Mouse (Mus musculus) testis, adult 2 months (tissue): ENCODE results near the gene Catsperz.

ENCODE experiments used
- CTCF ChIP-seq: fragments of 200-500 bp; IDR thresholded peaks from 2 replicates; pipeline ENCODE4 v1.5.1; 2012; ENCODE audit warnings: low read depth, mild to moderate bottlenecking, inconsistent platforms, low read length, moderate library complexity; ENCODE audit not compliant: control insufficient read depth, insufficient read depth, insufficient replicate concordance
- POLR2A ChIP-seq: fragments of 200-500 bp; IDR thresholded peaks from 2 replicates; pipeline ENCODE4 v1.6.1; 2012; ENCODE audit warnings: low read depth, mild to moderate bottlenecking, inconsistent platforms, low read length, moderate library complexity; ENCODE audit not compliant: control insufficient read depth

DNA sequence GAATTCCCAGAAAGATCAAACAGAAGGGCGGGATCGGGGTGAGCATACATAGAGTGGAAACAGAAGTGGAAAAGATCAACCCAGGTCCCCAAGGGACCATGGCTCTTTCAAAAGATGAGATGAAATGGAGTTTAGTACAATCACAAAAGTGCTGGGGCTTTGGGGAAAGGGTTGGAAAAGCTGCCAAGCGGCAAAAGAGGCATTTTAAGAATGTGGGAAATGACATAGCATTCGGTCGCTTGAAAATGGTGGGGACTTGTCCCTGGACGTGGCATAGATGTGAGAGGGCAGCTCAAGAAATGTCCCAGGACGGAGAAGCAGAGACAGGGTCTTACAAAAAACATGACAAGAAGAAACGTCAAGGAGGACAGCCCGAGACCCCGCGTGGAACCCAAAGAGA is 16.2 kb downstream of the Catsperz start:
- no peak for TF ChIP-seq CTCF
- TF ChIP-seq POLR2A, result no peak
